Mouse (Mus musculus): ENCODE data around the gene Ccnb1ip1.

DNA sequence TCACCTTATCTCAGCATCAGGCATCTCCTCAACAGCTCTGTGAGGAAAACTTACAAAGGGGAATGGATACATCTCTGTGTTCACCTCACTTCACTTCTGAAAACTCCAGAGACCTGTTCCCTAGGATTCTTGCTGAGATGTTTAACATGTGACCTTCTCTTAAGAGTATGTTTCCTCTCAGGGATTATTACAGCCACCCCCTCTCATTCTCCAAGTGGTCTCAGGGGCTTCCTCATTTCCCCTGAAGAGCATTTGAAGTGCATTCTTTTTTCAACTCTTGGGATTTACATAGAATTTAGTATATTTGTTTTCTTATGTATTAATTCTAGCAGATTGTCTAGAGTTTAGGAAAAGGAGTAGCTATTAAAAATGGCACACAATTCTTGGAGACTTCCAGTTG lies 62.5 kb downstream of the Ccnb1ip1 start, which contains the start of gene Olfr749:
- TF ChIP-seq CTCF (IDR thresholded peaks at IDR 0.05; ENCODE audit: extremely low read depth, insufficient read depth, insufficient read length, insufficient replicate concordance) (no peak), POLR2A (IDR thresholded peaks at IDR 0.05; ENCODE audit: low read depth, low read length) (no peak)
